Mouse (Mus musculus) heart, adult 2 months (tissue): ENCODE measurements at regions not wholly inside any gene's neighbourhood (a gene's known extent, or its start where the extent isn't known, plus 50 kb on each side); places are given as distances from the start of the nearest gene placed in this dataset.

Source experiments
- DNase-seq, 2 experiments: peaks; one replicate each; pipeline ENCODE4 v3.0.0; 2021
- H3K27ac ChIP-seq: fragments of 200-600 bp; 2 replicates; pipeline ENCODE4 v1.8.1; 2022
- H3K27me3 ChIP-seq: fragments of 200-500 bp; 2 replicates; pipeline ENCODE4 v1.6.1; 2012; ENCODE audit warnings: mild to moderate bottlenecking, low read length, inconsistent platforms, mixed read lengths; ENCODE audit not compliant: control insufficient read depth, insufficient read depth
- H3K36me3 ChIP-seq: fragments of 200-500 bp; 2 replicates; pipeline ENCODE4 v1.6.1; 2012; ENCODE audit warnings: low read length, inconsistent platforms; ENCODE audit not compliant: control insufficient read depth, insufficient read depth
- H3K4me1 ChIP-seq: fragments of 200-500 bp; 2 replicates; pipeline ENCODE4 v1.6.1; 2011; ENCODE audit warnings: low read length; ENCODE audit not compliant: control insufficient read depth, insufficient read depth
- H3K4me3 ChIP-seq: fragments of 200-600 bp; 2 replicates; pipeline ENCODE4 v1.8.1; 2022
- H3K79me2 ChIP-seq: fragments of 200-500 bp; replicated peaks from 2 replicates; pipeline ENCODE4 v1.6.1; 2012; ENCODE audit warnings: mild to moderate bottlenecking, inconsistent platforms, low read length, moderate library complexity, mixed read lengths; ENCODE audit not compliant: control insufficient read depth, insufficient read depth
- H3K9ac ChIP-seq: fragments of 200-500 bp; 2 replicates; pipeline ENCODE4 v1.6.1; 2012; ENCODE audit warnings: low read depth, mild to moderate bottlenecking, control low read depth, inconsistent platforms, low read length, mixed read lengths
- CTCF ChIP-seq: fragments of 200-600 bp; IDR thresholded peaks from 2 replicates; pipeline ENCODE4 v1.8.1; 2022; ENCODE audit warnings: antibody characterized with exemption, mild to moderate bottlenecking, moderate library complexity
- EP300 ChIP-seq: fragments of 200-500 bp; IDR thresholded peaks from 2 replicates; pipeline ENCODE4 v1.6.1; 2011; ENCODE audit warnings: low read depth, low read length, control low read depth; ENCODE audit not compliant: insufficient read depth
- POLR2A ChIP-seq: fragments of 200-500 bp; IDR thresholded peaks from 2 replicates; pipeline ENCODE4 v1.6.1; 2011; ENCODE audit warnings: mild to moderate bottlenecking, low read depth, low read length, control low read depth; ENCODE audit not compliant: insufficient read depth
- WGBS: fragments of 180-500 bp; shearing (Covaris S2); methylation state at CpG from one replicate; pipeline ENCODE4 v1.1.7; 2018; 5-methylcytosine and 5-hydroxymethylcytosine counted together
- intact Hi-C: fragments of 180-260 bp; cut with DNase I; formaldehyde crosslinking; loops from one replicate; pipeline ENCODE4 v1.15.1; 2025

DNA sequence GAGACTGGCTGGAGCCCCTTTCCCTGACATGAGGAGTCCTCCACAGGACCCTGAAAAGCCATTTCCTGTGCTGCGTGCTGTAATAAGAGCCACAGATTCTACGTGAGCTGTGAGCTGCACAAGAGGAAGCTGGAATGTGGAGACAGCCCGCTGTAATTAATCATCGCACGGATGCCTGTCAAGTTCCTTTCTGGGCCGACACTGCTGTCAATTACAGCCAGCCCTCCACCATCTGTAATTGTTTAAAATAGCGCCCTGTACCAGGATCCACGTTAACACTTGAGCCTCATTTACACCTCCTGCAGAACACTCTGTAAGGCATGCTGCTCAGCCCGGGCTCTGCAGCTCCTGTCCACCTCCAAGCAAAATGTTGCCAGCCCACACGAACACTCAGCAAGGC lies 227.9 kb upstream of the Irx2 start:
- H3K9ac ChIP-seq: no peak overlapping the region
- H3K36me3 ChIP-seq: no peaks in the 10 kb centered on the region
- H3K27ac ChIP-seq: no peak overlapping the region
- no peaks in the 10 kb centered on the region for H3K79me2 ChIP-seq
- no peaks in the 10 kb centered on the region for H3K4me1 ChIP-seq
- 12% methylated on average over 10 of the region's 10 CpGs for WGBS
- no peak overlapping the region for H3K4me3 ChIP-seq
- TF ChIP-seq POLR2A: no peak
- TF ChIP-seq CTCF: no peak
- no peak for TF ChIP-seq EP300
- DNase-seq: no peak
- intact Hi-C loops: no loop called here
- no peaks in the 10 kb centered on the region for H3K27me3 ChIP-seq

DNA sequence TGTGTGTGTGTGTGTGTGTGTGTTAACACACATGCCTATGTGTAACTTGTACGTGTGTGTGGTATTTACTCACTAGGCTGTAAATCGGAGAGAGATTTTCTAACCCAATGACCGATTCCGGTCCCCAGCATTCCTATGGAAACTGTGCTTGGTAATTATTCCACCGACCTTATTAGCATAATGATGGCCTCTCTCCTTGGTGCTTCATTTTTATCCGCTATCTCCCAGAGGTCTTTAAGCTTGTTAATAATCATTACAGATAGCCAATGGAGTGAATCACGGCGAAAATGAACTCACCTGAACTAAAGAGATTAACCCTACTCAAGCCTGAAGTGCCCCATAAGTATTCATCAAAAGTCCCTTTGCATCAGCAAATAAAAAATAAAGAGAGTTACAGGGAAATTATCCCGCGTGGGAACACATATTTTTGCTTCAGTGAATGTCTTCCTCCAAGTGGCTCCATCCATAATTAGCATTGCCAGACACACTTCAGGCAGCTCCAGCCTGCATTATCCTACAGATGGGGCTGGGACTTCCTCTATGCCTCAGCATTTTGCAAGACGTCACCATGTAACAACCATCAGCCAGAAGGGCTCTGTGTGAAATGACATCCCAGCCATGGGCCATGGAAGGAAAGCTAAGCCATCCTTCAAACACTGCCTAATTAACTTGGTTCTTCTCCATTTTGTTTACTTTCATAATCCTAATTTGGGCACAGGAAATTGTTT lies 219.2 kb upstream of the Irx2 start:
- Histone ChIP-seq H3K27ac (no peak overlapping the region), H3K79me2 (no peaks in the 10 kb centered on the region), H3K4me3 (no peak overlapping the region), H3K36me3 (no peaks in the 10 kb centered on the region), H3K9ac (no peak overlapping the region), H3K27me3 (no peaks in the 10 kb centered on the region; the same call in 1 of the 2 replicates), H3K4me1 (no peaks in the 10 kb centered on the region)
- DNase-seq: no peak
- 81% methylated on average over 11 of the region's 11 CpGs for WGBS
- intact Hi-C loops: no loop called here
- TF ChIP-seq CTCF: no peak

DNA sequence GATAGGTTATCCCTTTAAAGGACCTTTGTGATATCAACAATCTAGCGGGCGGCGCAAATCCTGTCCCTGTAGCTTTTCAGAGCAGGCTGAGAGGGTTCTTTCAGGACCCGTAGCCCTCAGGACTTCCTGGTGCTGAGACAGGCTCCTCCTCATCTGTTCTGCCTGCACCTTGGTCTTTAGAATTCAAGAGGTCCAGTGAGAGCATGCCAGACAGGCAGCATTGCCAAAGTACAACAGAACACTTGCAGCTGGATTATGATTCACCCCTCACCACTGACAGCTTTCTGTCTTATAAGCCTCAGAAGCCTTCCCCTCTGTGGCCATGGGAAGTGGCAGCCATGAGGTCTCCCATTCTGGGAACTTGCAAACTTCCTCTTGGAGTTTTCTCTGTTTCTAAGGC lies 216.0 kb upstream of the Irx2 start:
- Histone ChIP-seq H3K27me3 (no peaks in the 10 kb centered on the region; the same call in 1 of the 2 replicates), H3K4me3 (no peak overlapping the region), H3K4me1 (no peaks in the 10 kb centered on the region), H3K9ac (no peak overlapping the region), H3K79me2 (no peaks in the 10 kb centered on the region), H3K36me3 (no peaks in the 10 kb centered on the region), H3K27ac (no peak overlapping the region)
- no peak for DNase-seq
- intact Hi-C loops: no loop called here
- no peak for TF ChIP-seq CTCF
- TF ChIP-seq EP300: no peak
- no peak for TF ChIP-seq POLR2A
- WGBS: 81% methylated on average over 4 of the region's 4 CpGs

DNA sequence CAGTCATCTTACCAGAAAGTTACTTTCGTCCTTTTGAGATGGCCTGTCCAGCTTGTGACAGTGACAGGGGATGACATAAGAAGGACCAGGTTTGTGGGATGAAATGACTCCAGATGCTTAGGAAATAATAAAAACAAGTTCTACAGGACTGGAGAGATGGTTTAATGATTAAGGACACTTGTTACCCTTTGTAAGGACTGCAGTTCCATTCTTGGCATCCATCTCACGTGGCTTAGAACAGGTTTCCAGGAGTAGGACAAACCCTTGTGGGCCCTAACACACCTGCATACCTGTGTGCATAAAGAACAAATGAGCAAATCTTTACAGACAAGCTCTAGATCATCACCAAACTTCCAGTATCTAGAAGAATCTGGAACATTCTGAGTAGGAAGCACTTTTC lies 211.6 kb upstream of the Irx2 start:
- 66% methylated on average over 2 of the region's 2 CpGs for WGBS
- no peaks in the 10 kb centered on the region for H3K36me3 ChIP-seq
- H3K4me3 ChIP-seq: no peak overlapping the region
- no peaks in the 10 kb centered on the region for H3K27me3 ChIP-seq
- no peak overlapping the region for H3K27ac ChIP-seq
- no peak overlapping the region for H3K9ac ChIP-seq
- DNase-seq: no peak
- intact Hi-C loops: no loop called here
- TF ChIP-seq CTCF: no peak
- TF ChIP-seq EP300: no peak
- TF ChIP-seq POLR2A: no peak
- H3K79me2 ChIP-seq: no peaks in the 10 kb centered on the region
- no peaks in the 10 kb centered on the region for H3K4me1 ChIP-seq

DNA sequence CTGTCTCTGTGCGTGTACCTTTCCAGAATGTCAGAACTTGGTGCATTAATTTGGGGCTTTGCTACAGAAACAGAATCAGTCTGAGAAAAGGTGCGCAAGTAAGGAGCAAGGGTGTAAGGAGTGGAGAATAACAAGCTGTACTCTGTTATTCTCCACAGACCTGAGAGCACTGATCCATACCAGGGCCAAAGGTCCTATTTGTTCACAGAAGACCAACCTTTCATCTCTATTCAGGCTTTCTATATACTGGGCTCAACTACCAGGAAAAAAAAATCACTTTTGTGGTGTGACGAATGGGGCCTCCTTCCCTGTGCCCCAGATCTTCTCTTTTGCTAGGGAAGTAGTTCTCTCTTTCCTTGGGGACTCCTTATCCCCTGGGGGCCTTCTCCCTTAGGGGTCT lies 210.8 kb upstream of the Irx2 start:
- WGBS: 85% methylated on average over 3 of the region's 3 CpGs
- Histone ChIP-seq H3K4me3 (no peak overlapping the region), H3K79me2 (no peaks in the 10 kb centered on the region), H3K4me1 (no peaks in the 10 kb centered on the region), H3K36me3 (no peaks in the 10 kb centered on the region), H3K27ac (no peak overlapping the region), H3K27me3 (no peaks in the 10 kb centered on the region), H3K9ac (no peak overlapping the region)
- intact Hi-C loops: no loop called here
- DNase-seq: no peak
- no peak for TF ChIP-seq EP300
- TF ChIP-seq POLR2A: no peak
- no peak for TF ChIP-seq CTCF

DNA sequence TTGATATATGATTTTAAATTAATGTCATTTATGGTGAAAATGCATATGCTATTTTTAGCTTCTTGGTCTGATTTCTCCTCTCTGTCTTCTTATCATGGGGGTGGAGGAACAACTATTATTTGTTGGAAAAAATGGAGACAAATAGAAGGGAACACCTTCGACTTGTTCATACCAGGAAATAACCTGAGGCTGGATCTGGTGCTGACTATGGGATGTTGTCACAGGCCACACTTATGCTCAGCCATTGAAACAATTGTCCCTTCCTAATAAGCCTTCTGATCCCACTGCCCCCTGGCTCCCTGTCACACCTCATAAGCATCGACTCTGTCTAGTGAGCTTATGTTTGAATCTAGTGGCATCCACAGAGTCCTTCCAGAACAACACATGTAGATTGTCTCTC lies 210.3 kb upstream of the Irx2 start:
- intact Hi-C loops: no loop called here
- Histone ChIP-seq H3K4me3 (no peak overlapping the region), H3K27ac (no peak overlapping the region), H3K79me2 (no peaks in the 10 kb centered on the region), H3K36me3 (no peaks in the 10 kb centered on the region), H3K4me1 (no peaks in the 10 kb centered on the region), H3K27me3 (no peaks in the 10 kb centered on the region), H3K9ac (no peak overlapping the region)
- TF ChIP-seq CTCF (no peak), POLR2A (no peak), EP300 (no peak)
- DNase-seq: no peak
- 63% methylated on average over 2 of the region's 2 CpGs for whole genome bisulfite sequencing
